Mouse (Mus musculus): ENCODE results near the gene Hecw2. TPM values are rescaled to one million over a fixed set of nuclear protein-coding genes. Genes with fewer than 3 reads are reported as not detected.

Hecw2 gene
- polyA plus RNA-seq, 1 experiment from 2014 or later = 5.7 TPM

GRCm38 (mm10) chr1:53839392-53839791 lies 355.6 kb downstream of the Hecw2 start:
- H3K4me3 ChIP-seq (replicated peaks) = no peak overlapping the region
- 78% methylated on average over 2 of the region's 2 CpGs for WGBS
- H3K4me1 ChIP-seq (replicated peaks) = no peaks in the 10 kb centered on the region
- H3K4me2 ChIP-seq (replicated peaks) = no peak overlapping the region
- H3K27me3 ChIP-seq = no peaks in the 10 kb centered on the region
- H3K36me3 ChIP-seq = no peaks in the 10 kb centered on the region
- H3K9me3 ChIP-seq = no peaks in the 10 kb centered on the region
- no peak overlapping the region for H3K27ac ChIP-seq
- ATAC-seq = no peak
- no peak overlapping the region for H3K9ac ChIP-seq (replicated peaks)

GRCm38 (mm10) chr1:53838182-53838859 lies 356.6 kb downstream of the Hecw2 start:
- WGBS = 93% methylated on average over 8 of the region's 8 CpGs
- H3K9me3 ChIP-seq = no peaks in the 10 kb centered on the region
- no peak overlapping the region for H3K9ac ChIP-seq (replicated peaks)
- H3K36me3 ChIP-seq = no peaks in the 10 kb centered on the region
- no peak overlapping the region for H3K4me2 ChIP-seq (replicated peaks)
- H3K4me3 ChIP-seq (replicated peaks) = no peak overlapping the region
- H3K27ac ChIP-seq = no peak overlapping the region
- H3K4me1 ChIP-seq (replicated peaks) = no peaks in the 10 kb centered on the region
- ATAC-seq = no peak
- no peaks in the 10 kb centered on the region for H3K27me3 ChIP-seq

GRCm38 (mm10) chr1:53830286-53830685 lies 364.7 kb downstream of the Hecw2 start:
- 92% methylated on average over 5 of the region's 5 CpGs for WGBS
- no peak overlapping the region for H3K27ac ChIP-seq
- no peak for ATAC-seq
- H3K4me2 ChIP-seq (replicated peaks) = no peak overlapping the region
- H3K27me3 ChIP-seq = peaks cover 12% of the 10 kb centered on the region
- no peaks in the 10 kb centered on the region for H3K9me3 ChIP-seq
- no peak overlapping the region for H3K9ac ChIP-seq (replicated peaks)
- H3K4me3 ChIP-seq (replicated peaks) = no peak overlapping the region
- peaks cover 10% of the 10 kb centered on the region for H3K36me3 ChIP-seq
- no peaks in the 10 kb centered on the region for H3K4me1 ChIP-seq (replicated peaks)

GRCm38 (mm10) chr1:53829089-53829488 lies 365.9 kb downstream of the Hecw2 start:
- WGBS = 76% methylated on average over 9 of the region's 9 CpGs
- H3K9me3 ChIP-seq = no peaks in the 10 kb centered on the region
- no peak overlapping the region for H3K4me3 ChIP-seq (replicated peaks)
- H3K27me3 ChIP-seq = peaks cover 19% of the 10 kb centered on the region
- H3K9ac ChIP-seq (replicated peaks) = no peak overlapping the region
- no peak for ATAC-seq
- peaks cover 10% of the 10 kb centered on the region for H3K36me3 ChIP-seq
- no peak overlapping the region for H3K27ac ChIP-seq
- peaks cover 4% of the 10 kb centered on the region for H3K4me1 ChIP-seq (replicated peaks)
- no peak overlapping the region for H3K4me2 ChIP-seq (replicated peaks)

GRCm38 (mm10) chr1:53824446-53825337 lies 370.3 kb downstream of the Hecw2 start:
- H3K9me3 ChIP-seq = no peaks in the 10 kb centered on the region
- no peak for ATAC-seq
- H3K27me3 ChIP-seq = peaks cover 28% of the 10 kb centered on the region
- H3K4me2 ChIP-seq (replicated peaks) = no peak overlapping the region
- no peak overlapping the region for H3K4me3 ChIP-seq (replicated peaks)
- no peak overlapping the region for H3K9ac ChIP-seq (replicated peaks)
- H3K36me3 ChIP-seq = no peaks in the 10 kb centered on the region
- peaks cover 19% of the 10 kb centered on the region for H3K4me1 ChIP-seq (replicated peaks)
- 75% methylated on average over 9 of the region's 9 CpGs for WGBS
- H3K27ac ChIP-seq = no peak overlapping the region

GRCm38 (mm10) chr1:53823687-53824445 lies 371.1 kb downstream of the Hecw2 start:
- Histone ChIP-seq H3K36me3 (no peaks in the 10 kb centered on the region), H3K9ac (replicated peaks) (no peak overlapping the region), H3K4me3 (replicated peaks) (peak overlapping the region; percentile 18; the same call in 1 of the 2 replicates), H3K4me2 (replicated peaks) (peak overlapping the region; percentile 43), H3K27ac (no peak overlapping the region), H3K9me3 (no peaks in the 10 kb centered on the region), H3K4me1 (replicated peaks) (peaks cover 19% of the 10 kb centered on the region), H3K27me3 (peaks cover 28% of the 10 kb centered on the region)
- peak; percentile 95 for ATAC-seq
- 1% methylated on average over 10 of the region's 10 CpGs for WGBS

GRCm38 (mm10) chr1:53821983-53822382 lies 373.0 kb downstream of the Hecw2 start:
- Histone ChIP-seq H3K27ac (no peak overlapping the region), H3K27me3 (peaks cover 22% of the 10 kb centered on the region), H3K4me2 (replicated peaks) (no peak overlapping the region), H3K36me3 (no peaks in the 10 kb centered on the region), H3K9ac (replicated peaks) (no peak overlapping the region), H3K4me1 (replicated peaks) (peaks cover 19% of the 10 kb centered on the region), H3K9me3 (no peaks in the 10 kb centered on the region), H3K4me3 (replicated peaks) (no peak overlapping the region)
- ATAC-seq = no peak

- Histone ChIP-seq H3K27me3 (peaks cover 14% of the 10 kb centered on the region), H3K4me3 (replicated peaks) (no peak overlapping the region), H3K4me2 (replicated peaks) (no peak overlapping the region), H3K9ac (replicated peaks) (no peak overlapping the region), H3K4me1 (replicated peaks) (peaks cover 19% of the 10 kb centered on the region), H3K27ac (no peak overlapping the region), H3K36me3 (no peaks in the 10 kb centered on the region), H3K9me3 (no peaks in the 10 kb centered on the region)
- ATAC-seq = no peak
- 72% methylated on average over 5 of the region's 5 CpGs for WGBS
Measured at GRCm38 (mm10) chr1:53820041-53820632, 374.8 kb downstream of the Hecw2 start.

- peaks cover 9% of the 10 kb centered on the region for H3K27me3 ChIP-seq
- no peak for ATAC-seq
- H3K9me3 ChIP-seq = no peaks in the 10 kb centered on the region
- peaks cover 7% of the 10 kb centered on the region for H3K4me1 ChIP-seq (replicated peaks)
- H3K27ac ChIP-seq = no peak overlapping the region
- no peak overlapping the region for H3K9ac ChIP-seq (replicated peaks)
- no peak overlapping the region for H3K4me2 ChIP-seq (replicated peaks)
- H3K4me3 ChIP-seq (replicated peaks) = no peak overlapping the region
- 53% methylated on average over 3 of the region's 3 CpGs for WGBS
- H3K36me3 ChIP-seq = no peaks in the 10 kb centered on the region
Measured at GRCm38 (mm10) chr1:53818072-53818862, 376.7 kb downstream of the Hecw2 start.

- 89% methylated on average over 2 of the region's 2 CpGs for WGBS
- Histone ChIP-seq H3K4me1 (replicated peaks) (no peaks in the 10 kb centered on the region), H3K36me3 (0 out of 2 replicates have a peak, but pooled peaks cover 5% of the 10 kb centered on the region), H3K27me3 (peaks cover 4% of the 10 kb centered on the region; the same call in 1 of the 2 replicates), H3K9ac (replicated peaks) (no peak overlapping the region), H3K27ac (no peak overlapping the region), H3K4me2 (replicated peaks) (no peak overlapping the region), H3K4me3 (replicated peaks) (no peak overlapping the region), H3K9me3 (no peaks in the 10 kb centered on the region)
- no peak for ATAC-seq
Measured at GRCm38 (mm10) chr1:53816353-53816752, 378.6 kb downstream of the Hecw2 start.

- H3K9ac ChIP-seq (replicated peaks) = no peak overlapping the region
- WGBS = 63% methylated on average over 2 of the region's 2 CpGs
- no peaks in the 10 kb centered on the region for H3K27me3 ChIP-seq
- ATAC-seq = no peak
- H3K9me3 ChIP-seq = no peaks in the 10 kb centered on the region
- 0 out of 2 replicates have a peak, but pooled peaks cover 5% of the 10 kb centered on the region for H3K36me3 ChIP-seq
- H3K4me1 ChIP-seq (replicated peaks) = 0 out of 2 replicates have a peak, but pooled peaks cover 1% of the 10 kb centered on the region
- no peak overlapping the region for H3K27ac ChIP-seq
- H3K4me3 ChIP-seq (replicated peaks) = no peak overlapping the region
- H3K4me2 ChIP-seq (replicated peaks) = no peak overlapping the region
Measured at GRCm38 (mm10) chr1:53814077-53814705, 380.8 kb downstream of the Hecw2 start.

All from midbrain, embryonic 13.5 days (tissue).